Mouse (Mus musculus) fibroblast of lung, adult 2 months (primary cell): Measurements from ENCODE around the gene Nup160.

Experiments used
- DNase-seq: peaks from one replicate; pipeline ENCODE4 v3.0.0-alpha.2; 2011; ENCODE audit warnings: low read depth

The Nup160 gene

GRCm38 (mm10) chr2:90745740-90746537, 68.9 kb downstream of the Nup160 start:
- no peak for DNase-seq

DNA sequence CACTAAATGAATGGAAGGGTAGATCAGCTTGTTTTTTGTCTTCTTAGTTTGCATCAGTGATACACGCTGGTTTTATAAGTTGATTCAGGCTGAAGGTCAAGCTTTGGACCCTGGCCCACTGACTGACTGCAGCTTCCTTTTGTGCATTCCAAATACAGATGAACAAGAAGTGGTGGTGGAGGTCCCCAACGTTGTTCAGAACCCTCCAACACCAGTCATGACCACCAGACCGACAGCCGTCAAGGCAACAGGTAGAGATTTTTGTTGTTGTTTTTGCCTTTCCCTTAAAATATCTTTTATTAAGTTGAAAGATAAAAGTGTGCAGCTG, 69.5 kb downstream of the Nup160 start:
- no peak for DNase-seq

GRCm38 (mm10) chr2:90747131-90747530, 70.1 kb downstream of the Nup160 start:
- no peak for DNase-seq

- DNase-seq, result no peak
Measured at GRCm38 (mm10) chr2:90749676-90750459, 72.9 kb downstream of the Nup160 start.

- no peak for DNase-seq
Measured at GRCm38 (mm10) chr2:90753565-90753964, 76.5 kb downstream of the Nup160 start.

DNA sequence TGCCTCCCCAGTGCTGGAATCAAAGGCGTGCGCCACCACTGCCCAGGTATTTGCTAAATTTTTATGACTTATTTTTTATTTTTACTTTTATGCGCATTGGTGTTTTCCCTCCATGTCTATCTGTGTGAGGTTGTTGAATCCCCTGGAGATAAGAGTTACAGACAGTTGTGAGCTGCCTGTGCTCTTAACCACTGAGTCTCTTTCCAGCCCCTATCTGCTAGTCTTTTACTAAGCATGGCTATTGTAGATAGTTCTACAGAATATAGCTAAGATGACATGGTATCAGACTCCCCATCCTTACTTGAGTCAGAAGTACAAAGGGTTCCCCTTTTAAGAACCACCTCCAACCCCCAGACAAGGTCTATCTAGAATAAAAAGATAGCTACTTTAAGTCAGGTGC, 77.2 kb downstream of the Nup160 start:
- no peak for DNase-seq

DNA sequence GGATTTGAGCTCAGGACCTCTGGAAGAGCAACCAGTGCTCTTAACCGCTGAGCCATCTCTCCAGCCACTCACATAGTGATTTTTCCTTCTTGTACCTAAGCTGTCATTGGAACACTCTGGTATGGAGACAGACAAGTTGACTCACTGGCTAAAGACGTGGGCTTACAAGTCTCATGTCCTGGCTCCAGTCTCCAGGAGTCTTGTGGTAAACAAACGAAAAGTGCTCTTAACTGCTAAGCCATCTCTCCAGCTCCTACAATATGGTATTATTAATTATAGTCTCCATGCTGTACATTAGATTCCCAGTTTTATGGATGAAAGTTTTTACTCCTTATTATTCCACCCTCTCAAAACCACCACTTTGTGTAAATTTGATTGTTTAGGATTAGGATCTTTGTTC, 88.1 kb downstream of the Nup160 start:
- no peak for DNase-seq

- no peak for DNase-seq
Measured at GRCm38 (mm10) chr2:90781323-90781722, 104.3 kb downstream of the Nup160 start.

GRCm38 (mm10) chr2:90781938-90782337, 104.9 kb downstream of the Nup160 start:
- DNase-seq, result no peak

- no peak for DNase-seq
Measured at GRCm38 (mm10) chr2:90782458-90782857, 105.4 kb downstream of the Nup160 start, which contains the start of gene Agbl2. Gene Agbl2 (plus strand): TSS chr2:90782727.

DNA sequence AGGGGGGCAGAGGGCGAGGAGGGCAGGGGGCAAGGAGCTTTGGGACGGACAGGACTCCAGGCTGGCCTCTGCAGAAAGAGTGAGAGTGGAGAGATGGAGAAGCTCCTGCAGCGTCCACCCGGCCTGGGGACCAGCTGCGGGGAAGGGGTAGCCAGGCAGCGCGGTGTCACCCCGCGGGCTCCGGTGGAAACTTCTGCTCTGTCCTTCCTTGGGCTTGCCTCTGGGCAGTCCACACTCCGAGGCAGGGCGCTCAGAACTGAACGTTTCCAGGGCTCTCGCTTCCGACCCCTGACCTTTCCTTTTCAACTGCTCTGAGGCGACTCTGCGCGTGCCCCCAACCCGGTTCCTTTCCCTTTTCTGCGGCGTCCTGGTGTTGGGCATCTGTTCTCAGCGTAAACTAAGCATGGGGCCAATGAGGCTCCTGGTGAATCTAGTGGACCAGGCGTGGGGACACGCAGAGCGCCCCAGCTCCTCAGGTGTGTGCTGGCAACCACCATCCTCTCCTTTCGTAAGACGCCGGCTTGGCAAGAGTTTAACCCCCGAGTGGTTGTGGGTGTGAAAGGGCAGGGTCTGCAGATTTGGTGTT, 106.0 kb downstream of the Nup160 start:
- DNase-seq, result no peak
